Mouse (Mus musculus) liver, embryonic 11.5 days (tissue): Measurements from ENCODE around the gene L3mbtl2. TPM values are rescaled to one million over a fixed set of nuclear protein-coding genes. Genes with fewer than 3 reads are reported as not detected.

Source experiments
- ATAC-seq: fragments of 200-750 bp; cut with Nextera tagmentation; replicated peaks from 2 replicates; pipeline ENCODE4 v1.8.0; 2017; ENCODE audit warnings: moderate number of reproducible peaks, mild to moderate bottlenecking, moderate TSS enrichment, moderate library complexity; ENCODE audit not compliant: low FRiP score
- DNase-seq: peaks from one replicate; pipeline ENCODE4 v3.0.0-alpha.2; 2017; ENCODE audit warnings: low spot score
- H3K27ac ChIP-seq: fragments of 300-500 bp; sonication (generic); 2 replicates; pipeline ENCODE4 v1.5.1; 2014; ENCODE audit warnings: mild to moderate bottlenecking, low read depth, low read length, control low read depth
- H3K27me3 ChIP-seq: fragments of 300-500 bp; sonication (generic); replicated peaks from 2 replicates; pipeline ENCODE4 v1.6.1; 2014; ENCODE audit warnings: low read length, mixed read lengths; ENCODE audit not compliant: control insufficient read depth, insufficient read depth
- H3K36me3 ChIP-seq: fragments of 300-500 bp; sonication (generic); 2 replicates; pipeline ENCODE4 v1.6.1; 2014; ENCODE audit warnings: mild to moderate bottlenecking, low read length, moderate library complexity, mixed read lengths; ENCODE audit not compliant: control insufficient read depth, insufficient read depth
- H3K4me1 ChIP-seq: fragments of 300-500 bp; sonication (generic); replicated peaks from 2 replicates; pipeline ENCODE4 v1.6.1; 2014; ENCODE audit warnings: low read length, mixed read lengths; ENCODE audit not compliant: control insufficient read depth, insufficient read depth
- H3K4me2 ChIP-seq: fragments of 300-500 bp; sonication (generic); 2 replicates; pipeline ENCODE4 v1.6.1; 2014; ENCODE audit warnings: mild to moderate bottlenecking, control low read depth, moderate library complexity
- H3K4me3 ChIP-seq: fragments of 300-500 bp; sonication (generic); 2 replicates; pipeline ENCODE4 v1.5.1; 2014; ENCODE audit warnings: low read depth, low read length, control low read depth
- H3K9ac ChIP-seq: fragments of 300-500 bp; sonication (generic); 2 replicates; pipeline ENCODE4 v1.6.1; 2014; ENCODE audit warnings: low read depth, low read length, control low read depth
- H3K9me3 ChIP-seq: fragments of 300-500 bp; sonication (generic); 2 replicates; pipeline ENCODE4 v1.6.1; 2016; ENCODE audit warnings: low read length, inconsistent platforms, mixed read lengths; ENCODE audit not compliant: control insufficient read depth
- WGBS: fragments of 180-500 bp; shearing (Covaris S2); extraction: QIAGEN DNeasy Blood & Tissue Kit; methylation state at CpG from one replicate; pipeline ENCODE4 v1.1.7; 2014; 5-methylcytosine and 5-hydroxymethylcytosine counted together
- polyA plus RNA-seq: library from polyadenylated mRNA; unstranded; fragments of >200 nt; fragmentation: Nextera tagmentation; extraction: Ambion mirVana; gene quantifications from 2 replicates; pipeline ENCODE4 v1.2.1, GENCODE M21; 2014

L3mbtl2 gene
- polyA plus RNA-seq, 1 experiment from 2014 or later, result 39.0 TPM

DNA sequence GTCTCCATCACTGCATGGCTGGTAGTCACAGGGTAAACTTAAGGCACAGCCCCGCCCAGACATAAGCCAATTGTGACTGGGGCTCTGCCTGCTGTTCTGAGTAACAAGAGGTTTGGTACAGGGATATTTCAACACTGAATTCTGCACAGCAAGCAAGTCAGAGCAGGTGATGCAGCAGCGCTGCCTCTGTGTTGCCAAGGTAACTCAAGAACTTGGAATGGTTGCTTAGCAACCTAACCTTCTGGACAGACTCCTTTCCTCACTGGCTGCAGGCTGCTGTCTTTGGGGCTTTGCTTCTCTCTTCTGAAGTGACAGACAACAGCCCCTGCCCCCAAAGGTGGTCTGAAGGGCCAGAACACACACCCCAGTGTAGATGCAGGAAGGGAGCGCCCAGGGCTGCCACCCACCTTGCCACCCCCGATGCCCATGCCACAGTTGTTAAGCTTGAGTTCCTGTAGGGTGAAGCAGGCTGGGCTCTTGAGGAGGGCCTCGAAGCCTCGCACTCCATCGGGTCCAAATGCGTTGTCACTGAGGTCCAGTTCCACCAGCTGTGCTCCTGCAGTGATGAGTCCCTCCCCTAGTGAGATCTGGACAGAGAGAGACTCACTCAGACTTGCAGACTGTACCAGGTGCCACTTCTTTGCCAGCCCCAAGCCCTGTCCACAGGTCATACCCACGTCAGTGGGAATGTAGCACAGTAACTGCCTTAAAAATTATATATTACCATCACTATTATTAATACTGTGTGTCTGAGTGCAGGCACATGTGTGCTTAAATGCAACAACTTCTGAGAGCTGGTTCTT lies 54.8 kb downstream of the L3mbtl2 start:
- Histone ChIP-seq H3K4me3 (no peak overlapping the region), H3K36me3 (peaks cover 80% of the 10 kb centered on the region), H3K4me1 (no peaks in the 10 kb centered on the region), H3K9me3 (no peaks in the 10 kb centered on the region), H3K9ac (no peak overlapping the region), H3K4me2 (no peak overlapping the region), H3K27me3 (no peaks in the 10 kb centered on the region), H3K27ac (no peak overlapping the region)
- DNase-seq, result no peak
- WGBS, result 92% methylated on average over 9 of the region's 9 CpGs
- ATAC-seq, result no peak

DNA sequence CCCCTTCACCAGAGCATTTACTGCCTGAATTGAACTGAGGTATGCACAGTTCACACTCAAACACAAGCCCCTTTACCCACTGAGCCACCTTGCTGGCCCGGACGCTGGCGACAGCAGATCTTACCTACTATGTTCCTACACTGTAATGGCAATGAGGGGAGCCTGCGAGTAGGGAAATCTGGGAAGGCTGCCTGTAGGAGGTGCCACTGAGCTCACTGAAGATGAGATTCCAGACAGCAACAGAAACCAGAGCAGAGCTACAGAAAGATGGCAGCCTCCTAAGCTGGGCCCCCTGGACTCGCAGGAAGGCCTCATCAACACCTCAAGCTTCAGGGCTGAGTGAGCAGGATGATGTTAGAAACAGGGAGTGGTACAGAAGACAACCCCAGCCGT lies 55.4 kb downstream of the L3mbtl2 start:
- Histone ChIP-seq H3K4me3 (no peak overlapping the region), H3K27ac (no peak overlapping the region), H3K4me1 (no peaks in the 10 kb centered on the region), H3K9ac (no peak overlapping the region), H3K9me3 (no peaks in the 10 kb centered on the region), H3K36me3 (peaks cover 78% of the 10 kb centered on the region), H3K4me2 (no peak overlapping the region), H3K27me3 (no peaks in the 10 kb centered on the region)
- ATAC-seq (no peak), DNase-seq (no peak)
- 95% methylated on average over 6 of the region's 6 CpGs for WGBS

GRCm38 (mm10) chr15:81722361-81722760 lies 58.7 kb downstream of the L3mbtl2 start:
- Histone ChIP-seq H3K4me3 (no peak overlapping the region), H3K9me3 (no peaks in the 10 kb centered on the region), H3K9ac (no peak overlapping the region), H3K27ac (no peak overlapping the region), H3K4me2 (no peak overlapping the region), H3K27me3 (no peaks in the 10 kb centered on the region), H3K4me1 (peaks cover 3% of the 10 kb centered on the region), H3K36me3 (peaks cover 68% of the 10 kb centered on the region)
- no peak for ATAC-seq
- no peak for DNase-seq
- 92% methylated on average over 5 of the region's 5 CpGs for WGBS

DNA sequence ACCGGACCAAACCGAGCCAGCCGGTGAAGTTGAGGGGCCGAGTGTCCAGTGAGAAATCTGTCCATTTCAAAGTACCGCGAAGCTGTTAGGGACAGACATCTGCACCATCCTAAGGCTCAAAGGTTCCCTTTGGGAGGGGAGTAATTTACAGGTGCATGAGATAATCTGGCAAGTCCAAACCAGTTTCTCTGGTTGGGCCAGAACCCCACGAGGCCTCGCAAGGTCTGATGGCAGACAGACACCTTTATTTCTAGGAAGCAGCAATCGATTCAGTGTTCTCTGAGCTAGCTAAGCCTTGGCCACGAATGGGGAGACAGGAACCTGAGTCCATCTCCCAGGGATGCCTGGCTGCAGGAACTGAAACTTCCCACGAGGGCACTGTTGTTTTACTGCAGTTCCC lies 60.0 kb downstream of the L3mbtl2 start:
- Histone ChIP-seq H3K27ac (no peak overlapping the region), H3K4me1 (peaks cover 10% of the 10 kb centered on the region), H3K27me3 (no peaks in the 10 kb centered on the region), H3K9me3 (no peaks in the 10 kb centered on the region), H3K9ac (no peak overlapping the region), H3K4me3 (no peak overlapping the region), H3K4me2 (no peak overlapping the region), H3K36me3 (peaks cover 60% of the 10 kb centered on the region)
- 93% methylated on average over 11 of the region's 11 CpGs for WGBS
- ATAC-seq (no peak), DNase-seq (no peak)

DNA sequence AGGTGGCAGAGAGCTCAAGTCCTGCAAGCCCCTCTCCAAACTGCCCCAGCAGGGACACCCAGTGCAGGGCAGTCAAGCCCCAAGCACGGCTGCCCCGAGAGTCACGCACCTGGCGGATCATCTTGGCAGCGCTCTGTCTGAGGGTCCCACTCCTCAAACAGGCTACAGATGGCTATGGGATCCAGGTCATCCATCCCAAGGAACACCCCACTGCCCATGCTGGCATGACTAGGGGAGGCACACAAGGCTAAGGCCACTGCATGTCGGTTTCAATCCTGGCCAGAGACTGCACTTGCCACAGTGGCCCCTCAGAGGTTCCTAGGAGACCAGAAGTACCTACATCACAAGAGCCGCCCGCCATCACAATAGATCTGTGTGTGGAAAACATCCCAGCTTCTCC lies 62.3 kb downstream of the L3mbtl2 start:
- H3K4me3 ChIP-seq, result no peak overlapping the region
- H3K36me3 ChIP-seq, result peaks cover 43% of the 10 kb centered on the region
- WGBS, result 93% methylated on average over 8 of the region's 8 CpGs
- DNase-seq (no peak), ATAC-seq (no peak)
- H3K9me3 ChIP-seq, result no peaks in the 10 kb centered on the region
- no peak overlapping the region for H3K4me2 ChIP-seq
- H3K4me1 ChIP-seq, result peaks cover 10% of the 10 kb centered on the region
- H3K27ac ChIP-seq, result no peak overlapping the region
- H3K9ac ChIP-seq, result no peak overlapping the region
- no peaks in the 10 kb centered on the region for H3K27me3 ChIP-seq

DNA sequence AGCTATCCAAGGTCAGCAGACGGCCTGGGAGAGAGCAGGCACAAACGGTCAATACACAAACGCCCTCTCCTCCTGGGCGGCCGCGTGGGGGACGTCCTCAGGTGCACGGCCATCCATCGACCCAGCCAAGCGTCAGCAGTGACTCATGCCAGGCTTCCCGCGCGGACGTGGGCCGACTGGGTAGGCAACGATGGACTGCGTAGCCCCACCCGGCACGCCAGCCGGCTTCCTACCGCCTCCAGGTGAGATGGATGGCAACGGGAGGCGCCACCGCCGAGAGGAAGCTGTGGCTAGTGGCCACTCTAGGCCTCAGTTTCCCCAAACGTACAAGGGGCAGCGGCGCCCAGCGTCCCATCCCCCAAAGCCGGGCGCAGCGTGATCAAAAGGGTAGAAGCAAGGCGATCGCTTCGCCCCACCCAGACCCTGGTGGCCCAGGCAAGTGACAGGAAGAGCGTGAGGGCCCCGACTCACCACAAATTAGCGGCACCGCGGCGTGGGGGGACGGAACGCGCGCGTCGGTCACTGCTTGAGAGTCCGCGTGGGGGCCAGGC lies 65.6 kb downstream of the L3mbtl2 start:
- Histone ChIP-seq H3K27me3 (no peaks in the 10 kb centered on the region), H3K4me1 (peaks cover 10% of the 10 kb centered on the region), H3K9me3 (no peaks in the 10 kb centered on the region), H3K36me3 (peaks cover 16% of the 10 kb centered on the region), H3K9ac (peak overlapping the region; percentile 96), H3K4me2 (peak overlapping the region; percentile 82), H3K4me3 (peak overlapping the region; percentile 90), H3K27ac (peak overlapping the region; percentile 74)
- WGBS, result under 1% methylated on average over 49 of the region's 49 CpGs
- peak; percentile 51 for ATAC-seq
- peak; percentile 49 for DNase-seq

GRCm38 (mm10) chr15:81729792-81730635 lies 66.3 kb downstream of the L3mbtl2 start:
- Histone ChIP-seq H3K4me1 (peaks cover 10% of the 10 kb centered on the region), H3K4me3 (peak overlapping the region; percentile 90), H3K27ac (peak overlapping the region; percentile 74), H3K9me3 (no peaks in the 10 kb centered on the region), H3K9ac (peak overlapping the region; percentile 96), H3K27me3 (no peaks in the 10 kb centered on the region), H3K4me2 (peak overlapping the region; percentile 82), H3K36me3 (peaks cover 13% of the 10 kb centered on the region)
- DNase-seq, result peak; percentile 98
- peak; percentile 99 for ATAC-seq
- WGBS, result 5% methylated on average over 41 of the region's 41 CpGs

DNA sequence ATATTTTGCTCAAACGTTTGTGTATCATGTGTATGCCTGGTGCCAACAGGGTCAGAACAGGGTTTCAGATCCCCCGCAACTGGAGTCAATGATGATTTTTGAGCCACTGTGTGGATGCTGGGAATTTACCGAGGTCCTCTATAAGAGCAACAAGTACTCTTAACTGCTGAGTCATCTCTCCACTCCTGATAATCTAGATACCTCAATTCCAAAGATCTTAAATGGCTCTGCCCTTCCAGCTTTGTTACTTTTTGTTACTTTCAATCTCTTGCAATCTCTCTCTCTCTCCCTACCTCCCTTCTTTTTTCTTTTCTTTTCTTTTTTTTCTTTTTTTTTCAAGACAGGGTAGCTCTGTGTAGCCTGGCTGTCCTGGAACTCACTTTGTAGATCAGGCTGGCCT lies 71.4 kb downstream of the L3mbtl2 start:
- Histone ChIP-seq H3K27me3 (no peaks in the 10 kb centered on the region), H3K9me3 (no peaks in the 10 kb centered on the region), H3K36me3 (no peaks in the 10 kb centered on the region), H3K4me1 (no peaks in the 10 kb centered on the region), H3K4me2 (no peak overlapping the region), H3K4me3 (no peak overlapping the region), H3K27ac (no peak overlapping the region), H3K9ac (no peak overlapping the region)
- no peak for DNase-seq
- 48% methylated on average over 3 of the region's 3 CpGs for WGBS
- no peak for ATAC-seq
